Mouse (Mus musculus): ENCODE results near the gene Mark2. TPM values are rescaled to one million over a fixed set of nuclear protein-coding genes. Genes with fewer than 3 reads are reported as not detected.

Gene Mark2
- polyA plus RNA-seq, 1 experiment from 2014 or later, result 39.6 TPM

DNA sequence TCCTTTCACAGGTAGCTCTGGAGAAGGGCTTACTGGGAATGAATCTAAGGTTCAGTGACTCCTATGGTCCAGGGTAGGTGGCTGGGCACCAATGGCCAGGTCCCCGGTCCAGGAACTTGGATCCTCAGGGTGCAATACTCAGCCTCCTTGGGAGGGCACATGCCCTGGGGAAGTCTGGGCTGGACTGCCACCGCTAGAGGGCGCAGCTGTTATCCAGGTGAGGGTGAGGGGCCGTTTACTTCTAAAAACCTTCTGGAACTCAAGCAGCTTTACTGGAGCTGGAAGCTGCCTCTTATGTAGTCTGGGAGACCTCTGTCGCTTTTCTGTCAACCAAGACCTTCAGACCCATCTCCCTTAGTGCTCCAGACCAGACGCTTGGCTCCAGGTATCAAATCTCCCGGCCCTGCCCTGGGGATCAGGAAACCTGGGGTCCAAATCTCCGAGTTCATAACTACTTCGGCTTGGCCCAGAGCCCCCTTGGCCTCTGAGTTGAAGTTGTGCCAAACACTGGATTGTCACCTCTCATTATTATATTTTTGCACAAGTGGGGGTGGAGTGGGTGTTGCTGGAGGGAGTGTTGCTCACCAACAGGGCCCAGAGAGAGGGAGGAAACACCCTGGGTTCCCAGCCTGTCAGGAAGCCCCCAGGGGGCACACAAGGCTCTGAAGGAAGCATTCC lies 77.4 kb downstream of the Mark2 start:
- no peaks in the 10 kb centered on the region for H3K36me3 ChIP-seq (ENCODE audit: control insufficient read depth, insufficient read depth)
- H3K9me3 ChIP-seq (ENCODE audit: control insufficient read depth), result no peaks in the 10 kb centered on the region
- no peak overlapping the region for H3K4me2 ChIP-seq (replicated peaks; ENCODE audit: low read depth)
- H3K27me3 ChIP-seq (replicated peaks; ENCODE audit: control insufficient read depth, insufficient read depth, low read length), result no peaks in the 10 kb centered on the region
- H3K4me3 ChIP-seq (ENCODE audit: low read depth, low read length), result no peak overlapping the region
- 19% methylated on average over 9 of the region's 9 CpGs for WGBS
- peaks cover 14% of the 10 kb centered on the region for H3K4me1 ChIP-seq (replicated peaks; ENCODE audit: control insufficient read depth, insufficient read depth, low read length)
- no peak overlapping the region for H3K9ac ChIP-seq (ENCODE audit: low read depth, low read length)
- no peak overlapping the region for H3K27ac ChIP-seq (ENCODE audit: low read depth, low read length)
- TF ChIP-seq CTCF (IDR thresholded peaks at IDR 0.05; ENCODE audit: low read depth), result peak; percentile 91
- peak; percentile 26; the same call in 1 of the 2 replicates for ATAC-seq

DNA sequence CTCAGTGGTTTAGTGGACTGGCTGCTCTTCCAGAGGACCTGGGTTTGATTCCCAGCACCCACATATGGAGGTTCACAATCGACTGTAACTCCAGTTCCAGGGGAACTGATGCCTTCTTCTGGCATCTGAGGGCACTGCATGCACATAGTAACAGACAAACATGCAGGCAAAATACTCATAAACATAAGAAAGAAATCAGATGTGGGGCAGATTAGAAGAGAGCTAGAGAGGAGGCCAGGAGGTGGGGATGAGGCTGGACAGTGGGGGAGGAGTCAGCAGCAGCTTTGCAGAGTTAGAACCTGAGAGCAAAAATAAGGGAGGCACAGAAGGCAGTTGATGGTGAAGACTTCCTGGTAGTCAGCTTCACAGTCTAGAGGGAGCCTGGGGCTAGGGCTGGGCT lies 79.1 kb downstream of the Mark2 start:
- Histone ChIP-seq H3K4me2 (replicated peaks; ENCODE audit: low read depth) (no peak overlapping the region), H3K36me3 (ENCODE audit: control insufficient read depth, insufficient read depth) (no peaks in the 10 kb centered on the region), H3K4me1 (replicated peaks; ENCODE audit: control insufficient read depth, insufficient read depth, low read length) (peaks cover 5% of the 10 kb centered on the region), H3K27ac (ENCODE audit: low read depth, low read length) (no peak overlapping the region), H3K9me3 (ENCODE audit: control insufficient read depth) (no peaks in the 10 kb centered on the region), H3K27me3 (replicated peaks; ENCODE audit: control insufficient read depth, insufficient read depth, low read length) (no peaks in the 10 kb centered on the region), H3K4me3 (ENCODE audit: low read depth, low read length) (no peak overlapping the region), H3K9ac (ENCODE audit: low read depth, low read length) (no peak overlapping the region)
- TF ChIP-seq CTCF (IDR thresholded peaks at IDR 0.05; ENCODE audit: low read depth), result no peak
- WGBS, result 91% methylated on average over 1 of the region's 1 CpGs
- no peak for ATAC-seq

DNA sequence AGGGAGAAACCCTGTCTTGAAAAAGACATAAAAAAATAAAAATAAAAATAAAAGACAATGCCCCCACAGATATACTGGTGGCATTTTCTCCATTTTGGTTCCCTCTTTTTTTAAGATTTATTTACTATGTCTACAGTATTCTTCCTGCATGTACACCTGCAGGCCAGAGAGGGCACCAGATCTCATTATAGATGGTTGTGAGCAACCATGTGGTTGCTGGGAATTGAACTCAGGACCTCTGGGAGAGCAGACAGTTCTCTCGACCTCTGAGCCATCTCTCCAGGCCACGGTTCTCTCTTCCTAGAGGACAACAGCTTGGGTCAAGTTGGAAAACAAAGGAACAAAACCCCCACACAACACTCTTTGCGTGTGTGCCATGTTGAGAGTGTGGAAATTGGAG lies 79.7 kb downstream of the Mark2 start:
- no peaks in the 10 kb centered on the region for H3K36me3 ChIP-seq (ENCODE audit: control insufficient read depth, insufficient read depth)
- H3K27me3 ChIP-seq (replicated peaks; ENCODE audit: control insufficient read depth, insufficient read depth, low read length), result no peaks in the 10 kb centered on the region
- no peak overlapping the region for H3K9ac ChIP-seq (ENCODE audit: low read depth, low read length)
- H3K4me3 ChIP-seq (ENCODE audit: low read depth, low read length), result no peak overlapping the region
- H3K4me2 ChIP-seq (replicated peaks; ENCODE audit: low read depth), result no peak overlapping the region
- peaks cover 3% of the 10 kb centered on the region; the same call in 1 of the 2 replicates for H3K4me1 ChIP-seq (replicated peaks; ENCODE audit: control insufficient read depth, insufficient read depth, low read length)
- ATAC-seq, result no peak
- H3K27ac ChIP-seq (ENCODE audit: low read depth, low read length), result no peak overlapping the region
- no peak for TF ChIP-seq CTCF (IDR thresholded peaks at IDR 0.05; ENCODE audit: low read depth)
- H3K9me3 ChIP-seq (ENCODE audit: control insufficient read depth), result no peaks in the 10 kb centered on the region
- WGBS, result 93% methylated on average over 3 of the region's 3 CpGs

DNA sequence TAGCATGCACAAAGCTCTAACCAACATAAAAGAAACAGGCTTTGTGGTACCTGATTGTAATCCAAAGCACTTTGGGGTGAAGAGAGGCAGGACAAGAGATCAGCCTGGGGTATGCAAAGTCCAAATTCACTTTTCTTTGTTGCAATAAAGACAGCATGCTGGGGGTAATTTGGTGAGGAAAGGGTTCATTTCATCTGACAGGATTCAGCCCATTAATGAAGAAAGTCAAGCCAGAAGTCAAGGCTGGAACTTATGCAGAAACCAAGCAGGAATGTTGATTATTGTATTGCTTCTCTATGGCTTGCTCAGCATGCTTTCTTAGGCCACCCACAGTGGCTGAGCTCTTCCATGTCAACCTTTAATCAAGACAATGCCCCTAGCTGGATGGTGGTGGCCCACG lies 80.2 kb downstream of the Mark2 start:
- no peak for TF ChIP-seq CTCF (IDR thresholded peaks at IDR 0.05; ENCODE audit: low read depth)

DNA sequence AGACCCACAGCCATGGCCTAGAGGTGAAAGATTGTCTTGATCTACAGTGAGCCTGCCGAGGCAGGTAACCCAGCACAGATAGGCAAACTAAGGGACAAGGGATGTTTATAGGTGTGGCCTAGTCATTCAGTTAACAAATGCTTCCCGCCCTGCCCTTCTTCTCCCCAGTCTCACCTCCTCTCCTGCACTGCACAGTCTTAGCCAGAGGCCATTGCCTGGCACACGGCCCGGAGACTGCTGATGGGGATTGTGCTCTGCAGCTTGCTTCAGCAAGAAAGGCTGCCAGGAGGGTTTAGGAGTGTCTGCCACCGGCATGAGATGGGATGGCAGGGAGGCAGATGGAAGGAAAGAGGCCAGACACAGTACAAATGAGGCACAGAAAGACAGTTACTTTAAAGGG lies 83.8 kb downstream of the Mark2 start:
- no peak overlapping the region for H3K4me3 ChIP-seq (ENCODE audit: low read depth, low read length)
- no peak overlapping the region for H3K27ac ChIP-seq (ENCODE audit: low read depth, low read length)
- H3K9ac ChIP-seq (ENCODE audit: low read depth, low read length), result no peak overlapping the region
- TF ChIP-seq CTCF (IDR thresholded peaks at IDR 0.05; ENCODE audit: low read depth), result no peak
- H3K36me3 ChIP-seq (ENCODE audit: control insufficient read depth, insufficient read depth), result no peaks in the 10 kb centered on the region
- no peak overlapping the region for H3K4me2 ChIP-seq (replicated peaks; ENCODE audit: low read depth)
- no peaks in the 10 kb centered on the region for H3K27me3 ChIP-seq (replicated peaks; ENCODE audit: control insufficient read depth, insufficient read depth, low read length)
- ATAC-seq, result no peak
- no peaks in the 10 kb centered on the region for H3K4me1 ChIP-seq (replicated peaks; ENCODE audit: control insufficient read depth, insufficient read depth, low read length)
- WGBS, result 57% methylated on average over 5 of the region's 5 CpGs
- no peaks in the 10 kb centered on the region for H3K9me3 ChIP-seq (ENCODE audit: control insufficient read depth)

More for the DNA sequence above, 80.2 kb downstream of the Mark2 start:
- Histone ChIP-seq H3K4me1 (replicated peaks; ENCODE audit: control insufficient read depth, insufficient read depth, low read length) (no peaks in the 10 kb centered on the region; the same call in 1 of the 2 replicates), H3K4me3 (ENCODE audit: low read depth, low read length) (no peak overlapping the region), H3K27ac (ENCODE audit: low read depth, low read length) (no peak overlapping the region), H3K9ac (ENCODE audit: low read depth, low read length) (no peak overlapping the region), H3K27me3 (replicated peaks; ENCODE audit: control insufficient read depth, insufficient read depth, low read length) (no peaks in the 10 kb centered on the region), H3K36me3 (ENCODE audit: control insufficient read depth, insufficient read depth) (no peaks in the 10 kb centered on the region), H3K4me2 (replicated peaks; ENCODE audit: low read depth) (no peak overlapping the region), H3K9me3 (ENCODE audit: control insufficient read depth) (no peaks in the 10 kb centered on the region)
- no peak for ATAC-seq
- 94% methylated on average over 1 of the region's 1 CpGs for whole genome bisulfite sequencing

DNA sequence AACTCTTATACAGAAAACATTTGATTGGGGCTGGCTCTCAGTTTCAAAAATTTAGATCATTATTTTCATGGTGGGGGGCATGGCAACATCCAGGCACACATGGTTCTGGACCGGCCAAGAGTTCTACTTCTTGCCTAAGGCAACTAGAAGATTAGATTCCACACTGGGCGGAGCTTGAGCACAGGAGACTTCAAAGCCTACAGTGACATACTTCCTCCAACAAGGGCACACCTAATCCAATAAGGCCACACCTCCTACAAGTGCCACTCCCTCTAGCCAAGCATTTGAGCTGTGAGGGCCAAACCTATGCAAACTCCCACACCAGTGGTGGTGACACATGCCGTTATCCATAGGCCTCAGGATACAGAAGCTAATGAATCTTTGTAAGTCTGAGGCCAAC lies 95.6 kb downstream of the Mark2 start:
- Histone ChIP-seq H3K4me1 (replicated peaks; ENCODE audit: control insufficient read depth, insufficient read depth, low read length) (no peaks in the 10 kb centered on the region), H3K4me3 (ENCODE audit: low read depth, low read length) (no peak overlapping the region), H3K9me3 (ENCODE audit: control insufficient read depth) (no peaks in the 10 kb centered on the region), H3K27ac (ENCODE audit: low read depth, low read length) (no peak overlapping the region), H3K27me3 (replicated peaks; ENCODE audit: control insufficient read depth, insufficient read depth, low read length) (no peaks in the 10 kb centered on the region), H3K4me2 (replicated peaks; ENCODE audit: low read depth) (no peak overlapping the region), H3K36me3 (ENCODE audit: control insufficient read depth, insufficient read depth) (no peaks in the 10 kb centered on the region), H3K9ac (ENCODE audit: low read depth, low read length) (no peak overlapping the region)
- no peak for TF ChIP-seq CTCF (IDR thresholded peaks at IDR 0.05; ENCODE audit: low read depth)
- peak; percentile 24; the same call in 1 of the 2 replicates for ATAC-seq
- WGBS, result 67% methylated on average over 3 of the region's 3 CpGs

Data from intestine, postnatal 0 days (tissue).